Mouse (Mus musculus): ENCODE data around the gene Ero1lb. TPM values are rescaled to one million over a fixed set of nuclear protein-coding genes. Genes with fewer than 3 reads are reported as not detected.

The Ero1lb gene
- polyA plus RNA-seq (2014; fragmentation: Nextera tagmentation; extraction: Ambion mirVana) = 8.1 and 8.8 TPM in 2 replicates

DNA sequence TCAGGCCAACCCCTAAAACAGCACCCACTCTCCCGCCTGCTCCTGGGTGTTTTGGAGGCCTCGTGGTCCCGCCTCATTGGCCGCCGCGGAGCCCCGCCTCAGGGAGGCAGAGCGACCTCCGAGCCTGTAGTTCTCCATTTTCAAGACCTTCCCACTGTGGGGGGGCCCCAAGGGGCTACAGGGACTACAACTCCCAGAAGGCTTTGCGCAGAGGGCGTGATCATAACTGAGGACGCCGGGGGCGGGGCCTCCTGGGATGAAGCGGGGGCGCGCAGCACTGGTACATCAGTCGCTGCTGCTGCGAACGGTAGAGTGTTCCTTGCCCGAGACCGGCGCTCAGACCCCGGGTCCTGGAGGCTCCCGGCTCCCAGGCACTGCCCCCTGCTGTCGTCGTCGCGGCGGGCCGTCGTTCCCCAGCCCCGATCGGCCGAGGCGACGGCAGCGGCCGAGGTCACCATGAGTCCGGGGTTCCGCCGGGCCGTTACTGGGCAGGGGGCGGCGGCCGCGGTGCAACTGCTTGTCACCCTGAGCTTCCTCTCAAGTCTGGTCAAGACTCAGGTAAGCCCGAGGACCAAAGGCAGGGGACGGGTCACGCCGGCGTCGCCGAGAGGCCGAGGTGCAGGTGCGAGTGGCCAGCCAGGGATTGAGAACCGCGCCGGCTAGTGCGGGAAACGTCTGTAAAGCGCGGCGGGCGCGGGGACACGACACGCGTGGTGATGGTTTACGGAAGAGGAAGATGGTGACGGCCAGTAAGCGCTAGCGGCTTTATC is at the start of gene Ero1lb:
Ero1lb (plus strand) TSS at position 254 of the 770 bp plus-strand sequence.
- Histone ChIP-seq H3K9ac (peak within 1 kb of the TSS; percentile 64), H3K27ac (ENCODE audit: low read depth) (0 out of 2 replicates have a peak within 1 kb of the TSS, but pooled peaks have one; percentile 8), H3K4me2 (peak within 1 kb of the TSS; percentile 86), H3K4me3 (ENCODE audit: low read depth, low read length) (peak within 1 kb of the TSS; percentile 74), H3K27me3 (ENCODE audit: insufficient read depth, low read length) (no peaks in the 10 kb centered on the region), H3K9me3 (ENCODE audit: low read depth, low read length) (no peaks in the 10 kb centered on the region), H3K36me3 (ENCODE audit: insufficient read depth) (no peaks in the 10 kb centered on the region), H3K4me1 (ENCODE audit: insufficient read depth) (peaks cover 3% of the 10 kb centered on the region; the same call in 1 of the 2 replicates)
- ATAC-seq (ENCODE audit: insufficient read depth) = peak; percentile 99
- DNase-seq = peak; percentile 99
- WGBS = under 1% methylated on average over 73 of the region's 73 CpGs
- TF ChIP-seq CTCF (IDR thresholded peaks at IDR 0.05; ENCODE audit: low read depth) = no peak; the same call in 1 of the 2 replicates

GRCm38 (mm10) chr13:12519371-12519770 is 46.3 kb upstream of the Ero1lb start:
- H3K9ac ChIP-seq = peak overlapping the region; percentile 62
- no peaks in the 10 kb centered on the region for H3K36me3 ChIP-seq (ENCODE audit: insufficient read depth)
- ATAC-seq (ENCODE audit: insufficient read depth) = no peak
- H3K9me3 ChIP-seq (ENCODE audit: low read depth, low read length) = no peaks in the 10 kb centered on the region
- H3K4me2 ChIP-seq = peak overlapping the region; percentile 98
- no peak overlapping the region for H3K27ac ChIP-seq (ENCODE audit: low read depth)
- H3K27me3 ChIP-seq (ENCODE audit: insufficient read depth, low read length) = no peaks in the 10 kb centered on the region
- peak overlapping the region; percentile 55 for H3K4me3 ChIP-seq (ENCODE audit: low read depth, low read length)
- peak; percentile 13 for DNase-seq
- 2% methylated on average over 18 of the region's 18 CpGs for WGBS
- no peak for TF ChIP-seq CTCF (IDR thresholded peaks at IDR 0.05; ENCODE audit: low read depth)
- no peaks in the 10 kb centered on the region for H3K4me1 ChIP-seq (ENCODE audit: insufficient read depth)

DNA sequence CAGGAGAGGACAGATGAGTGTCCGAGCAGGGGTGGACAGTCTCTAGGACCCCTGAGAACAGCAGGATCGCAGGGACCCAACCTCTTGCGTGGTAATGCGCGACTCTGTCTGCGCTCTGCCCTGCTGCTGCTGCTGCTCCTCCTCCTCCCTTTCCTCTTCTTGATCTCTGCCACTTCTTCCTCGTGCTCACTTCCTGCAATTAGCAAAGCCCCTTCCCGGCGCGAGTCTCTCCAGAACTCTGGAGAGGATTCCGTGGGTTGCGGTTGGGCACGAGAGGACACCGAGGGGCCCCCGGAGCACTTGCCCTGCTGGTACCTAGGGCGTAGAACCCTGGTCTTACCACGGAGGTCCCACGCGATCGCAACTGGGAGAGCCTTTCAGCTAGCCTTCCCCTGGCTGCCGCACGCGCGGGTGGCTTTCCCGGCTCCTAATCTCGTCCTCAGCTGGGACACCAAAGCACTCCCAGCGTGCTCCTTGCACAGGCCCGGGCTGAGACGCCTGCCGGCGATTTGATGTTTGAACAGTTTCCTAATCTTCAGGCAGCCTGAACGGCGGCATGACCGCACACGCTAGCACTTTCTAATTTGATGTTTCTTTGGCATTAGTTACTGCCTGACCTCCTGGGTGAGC is 45.6 kb upstream of the Ero1lb start, which contains the start of gene Edaradd:
Edaradd (minus strand) TSS at position 484 of the 630 bp plus-strand sequence.
- Histone ChIP-seq H3K36me3 (ENCODE audit: insufficient read depth) (no peaks in the 10 kb centered on the region), H3K9ac (peak within 1 kb of the TSS; percentile 62), H3K27ac (ENCODE audit: low read depth) (no peak within 1 kb of the TSS), H3K4me2 (peak within 1 kb of the TSS; percentile 98), H3K9me3 (ENCODE audit: low read depth, low read length) (no peaks in the 10 kb centered on the region), H3K4me3 (ENCODE audit: low read depth, low read length) (peak within 1 kb of the TSS; percentile 55), H3K4me1 (ENCODE audit: insufficient read depth) (no peaks in the 10 kb centered on the region), H3K27me3 (ENCODE audit: insufficient read depth, low read length) (no peaks in the 10 kb centered on the region)
- under 1% methylated on average over 35 of the region's 35 CpGs for WGBS
- peak; percentile 89 for DNase-seq
- ATAC-seq (ENCODE audit: insufficient read depth) = peak; percentile 93
- TF ChIP-seq CTCF (IDR thresholded peaks at IDR 0.05; ENCODE audit: low read depth) = peak; percentile 62

GRCm38 (mm10) chr13:12522346-12522745 is 43.3 kb upstream of the Ero1lb start:
- Histone ChIP-seq H3K4me1 (ENCODE audit: insufficient read depth) (no peaks in the 10 kb centered on the region), H3K36me3 (ENCODE audit: insufficient read depth) (no peaks in the 10 kb centered on the region), H3K4me3 (ENCODE audit: low read depth, low read length) (no peak overlapping the region), H3K9ac (no peak overlapping the region), H3K9me3 (ENCODE audit: low read depth, low read length) (no peaks in the 10 kb centered on the region), H3K27me3 (ENCODE audit: insufficient read depth, low read length) (no peaks in the 10 kb centered on the region), H3K4me2 (no peak overlapping the region), H3K27ac (ENCODE audit: low read depth) (no peak overlapping the region)
- DNase-seq = no peak
- no peak for TF ChIP-seq CTCF (IDR thresholded peaks at IDR 0.05; ENCODE audit: low read depth)
- no peak for ATAC-seq (ENCODE audit: insufficient read depth)

DNA sequence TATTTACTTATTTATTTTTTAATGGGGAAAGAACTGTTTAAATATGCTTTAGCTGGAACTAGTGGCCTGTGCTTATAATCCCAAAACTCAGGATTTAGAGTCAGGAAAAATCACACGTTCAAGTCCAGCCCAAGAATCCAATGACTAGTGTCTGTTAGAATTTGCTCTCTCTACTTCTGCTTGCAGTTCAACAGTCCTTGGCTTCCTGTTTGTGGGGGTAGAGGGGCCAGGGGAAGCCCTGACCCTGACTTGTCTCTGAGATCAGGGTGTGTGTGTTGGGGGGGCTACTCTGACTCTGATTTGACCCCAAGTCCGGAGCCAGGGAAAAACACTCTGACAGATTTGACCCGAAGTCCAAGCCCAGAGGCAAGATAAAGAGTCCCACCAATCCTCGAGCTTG is 40.0 kb upstream of the Ero1lb start:
- H3K4me2 ChIP-seq = no peak overlapping the region
- no peaks in the 10 kb centered on the region for H3K9me3 ChIP-seq (ENCODE audit: low read depth, low read length)
- H3K4me1 ChIP-seq (ENCODE audit: insufficient read depth) = no peaks in the 10 kb centered on the region
- TF ChIP-seq CTCF (IDR thresholded peaks at IDR 0.05; ENCODE audit: low read depth) = no peak
- H3K27ac ChIP-seq (ENCODE audit: low read depth) = no peak overlapping the region
- no peaks in the 10 kb centered on the region for H3K36me3 ChIP-seq (ENCODE audit: insufficient read depth)
- WGBS = 81% methylated on average over 4 of the region's 4 CpGs
- no peak overlapping the region for H3K4me3 ChIP-seq (ENCODE audit: low read depth, low read length)
- no peak for DNase-seq
- H3K9ac ChIP-seq = no peak overlapping the region
- H3K27me3 ChIP-seq (ENCODE audit: insufficient read depth, low read length) = no peaks in the 10 kb centered on the region
- ATAC-seq (ENCODE audit: insufficient read depth) = no peak

- Histone ChIP-seq H3K4me2 (no peak overlapping the region), H3K27me3 (ENCODE audit: insufficient read depth, low read length) (no peaks in the 10 kb centered on the region), H3K9ac (no peak overlapping the region), H3K36me3 (ENCODE audit: insufficient read depth) (no peaks in the 10 kb centered on the region), H3K4me1 (ENCODE audit: insufficient read depth) (no peaks in the 10 kb centered on the region), H3K4me3 (ENCODE audit: low read depth, low read length) (no peak overlapping the region), H3K27ac (ENCODE audit: low read depth) (no peak overlapping the region), H3K9me3 (ENCODE audit: low read depth, low read length) (peaks cover 5% of the 10 kb centered on the region; the same call in 1 of the 2 replicates)
- ATAC-seq (ENCODE audit: insufficient read depth) = no peak
- 47% methylated on average over 3 of the region's 3 CpGs for WGBS
- DNase-seq = no peak
- no peak for TF ChIP-seq CTCF (IDR thresholded peaks at IDR 0.05; ENCODE audit: low read depth)
These were observed 31.0 kb upstream of the Ero1lb start for GRCm38 (mm10) chr13:12534628-12535027.

- Histone ChIP-seq H3K27me3 (ENCODE audit: insufficient read depth, low read length) (no peaks in the 10 kb centered on the region), H3K9ac (no peak overlapping the region), H3K9me3 (ENCODE audit: low read depth, low read length) (peaks cover 5% of the 10 kb centered on the region; the same call in 1 of the 2 replicates), H3K27ac (ENCODE audit: low read depth) (no peak overlapping the region), H3K36me3 (ENCODE audit: insufficient read depth) (no peaks in the 10 kb centered on the region), H3K4me1 (ENCODE audit: insufficient read depth) (no peaks in the 10 kb centered on the region; the same call in 1 of the 2 replicates), H3K4me3 (ENCODE audit: low read depth, low read length) (no peak overlapping the region), H3K4me2 (no peak overlapping the region)
- ATAC-seq (ENCODE audit: insufficient read depth) (no peak), DNase-seq (peak; percentile 35)
- peak; percentile 46 for TF ChIP-seq CTCF (IDR thresholded peaks at IDR 0.05; ENCODE audit: low read depth)
- 65% methylated on average over 6 of the region's 6 CpGs for WGBS
These were observed 27.7 kb upstream of the Ero1lb start for GRCm38 (mm10) chr13:12537971-12538370.
